Mouse (Mus musculus) liver, embryonic 14.5 days (tissue): ENCODE measurements at regions not wholly inside any gene's neighbourhood (a gene's known extent, or its start where the extent isn't known, plus 50 kb on each side); places are given as distances from the start of the nearest gene placed in this dataset.
A peak's percentile ranks its signal among the peaks of the same experiment; 100 is the strongest.

Experiments
- ATAC-seq: fragments of 200-750 bp; cut with Nextera tagmentation; 2 replicates; pipeline ENCODE4 v1.8.0; 2017; ENCODE audit warnings: moderate number of reproducible peaks, mild to moderate bottlenecking, moderate library complexity; ENCODE audit not compliant: insufficient read depth
- DNase-seq, 3 experiments: peaks; one replicate each; pipeline ENCODE4 v3.0.0-alpha.2; 2012 to 2013; ENCODE audit warnings: low read depth in 3 of 3, low spot score in 3 of 3
- H3K27ac ChIP-seq: fragments of 300-500 bp; sonication (generic); 2 replicates; pipeline ENCODE4 v1.5.1; 2014; ENCODE audit warnings: moderate library complexity, mild to moderate bottlenecking, control low read depth, inconsistent platforms
- H3K27me3 ChIP-seq: fragments of 300-500 bp; sonication (generic); 2 replicates; pipeline ENCODE4 v1.6.1; 2014; ENCODE audit warnings: mild to moderate bottlenecking, low read length, moderate library complexity; ENCODE audit not compliant: control insufficient read depth, insufficient read depth
- H3K36me3 ChIP-seq: fragments of 300-500 bp; sonication (generic); replicated peaks from 2 replicates; pipeline ENCODE4 v1.6.1; 2014; ENCODE audit warnings: low read depth; ENCODE audit not compliant: control insufficient read depth, insufficient read depth
- H3K4me1 ChIP-seq, 2 experiments: fragments of 200-500 bp in 1 of 2; fragments of 300-500 bp in 1 of 2; sonication (generic) in 1 of 2; replicated peaks; 2 replicates each; pipeline ENCODE4 v1.6.1; 2012 to 2014; ENCODE audit warnings: antibody characterized with exemption in 1 of 2, inconsistent platforms in 1 of 2, low read length in 1 of 2; ENCODE audit not compliant: control insufficient read depth in 2 of 2, insufficient read depth in 2 of 2
- H3K4me2 ChIP-seq: fragments of 300-500 bp; sonication (generic); 2 replicates; pipeline ENCODE4 v1.6.1; 2014; ENCODE audit warnings: low read depth, mild to moderate bottlenecking, control low read depth, moderate library complexity
- H3K4me3 ChIP-seq, 2 experiments: fragments of 200-500 bp in 1 of 2; fragments of 300-500 bp in 1 of 2; sonication (generic) in 1 of 2; 2 replicates each; pipeline ENCODE4 v1.5.1; 2012 to 2014; ENCODE audit warnings: low read depth in 2 of 2, low read length in 2 of 2, mild to moderate bottlenecking in 2 of 2, control low read depth in 1 of 2, inconsistent platforms in 1 of 2, moderate library complexity in 1 of 2; ENCODE audit not compliant: insufficient read depth in 1 of 2
- H3K9ac ChIP-seq: fragments of 300-500 bp; sonication (generic); replicated peaks from 2 replicates; pipeline ENCODE4 v1.6.1; 2014; ENCODE audit warnings: mild to moderate bottlenecking, control low read depth, moderate library complexity
- H3K9me3 ChIP-seq: fragments of 300-500 bp; sonication (generic); 2 replicates; pipeline ENCODE4 v1.6.1; 2016; ENCODE audit warnings: low read length, mixed read lengths; ENCODE audit not compliant: control insufficient read depth
- CTCF ChIP-seq: IDR thresholded peaks from 2 replicates; pipeline ENCODE4 v1.5.1; 2016; ENCODE audit warnings: antibody characterized with exemption, low read depth, control low read depth
- EP300 ChIP-seq: IDR thresholded peaks from 2 replicates; pipeline ENCODE4 v1.6.1; 2016; ENCODE audit warnings: antibody characterized with exemption, low read depth
- WGBS: fragments of 180-500 bp; shearing (Covaris S2); extraction: QIAGEN DNeasy Blood & Tissue Kit; methylation state at CpG from one replicate; pipeline ENCODE4 v1.1.7; 2014; ENCODE audit not compliant: insufficient replicate concordance; 5-methylcytosine and 5-hydroxymethylcytosine counted together

DNA sequence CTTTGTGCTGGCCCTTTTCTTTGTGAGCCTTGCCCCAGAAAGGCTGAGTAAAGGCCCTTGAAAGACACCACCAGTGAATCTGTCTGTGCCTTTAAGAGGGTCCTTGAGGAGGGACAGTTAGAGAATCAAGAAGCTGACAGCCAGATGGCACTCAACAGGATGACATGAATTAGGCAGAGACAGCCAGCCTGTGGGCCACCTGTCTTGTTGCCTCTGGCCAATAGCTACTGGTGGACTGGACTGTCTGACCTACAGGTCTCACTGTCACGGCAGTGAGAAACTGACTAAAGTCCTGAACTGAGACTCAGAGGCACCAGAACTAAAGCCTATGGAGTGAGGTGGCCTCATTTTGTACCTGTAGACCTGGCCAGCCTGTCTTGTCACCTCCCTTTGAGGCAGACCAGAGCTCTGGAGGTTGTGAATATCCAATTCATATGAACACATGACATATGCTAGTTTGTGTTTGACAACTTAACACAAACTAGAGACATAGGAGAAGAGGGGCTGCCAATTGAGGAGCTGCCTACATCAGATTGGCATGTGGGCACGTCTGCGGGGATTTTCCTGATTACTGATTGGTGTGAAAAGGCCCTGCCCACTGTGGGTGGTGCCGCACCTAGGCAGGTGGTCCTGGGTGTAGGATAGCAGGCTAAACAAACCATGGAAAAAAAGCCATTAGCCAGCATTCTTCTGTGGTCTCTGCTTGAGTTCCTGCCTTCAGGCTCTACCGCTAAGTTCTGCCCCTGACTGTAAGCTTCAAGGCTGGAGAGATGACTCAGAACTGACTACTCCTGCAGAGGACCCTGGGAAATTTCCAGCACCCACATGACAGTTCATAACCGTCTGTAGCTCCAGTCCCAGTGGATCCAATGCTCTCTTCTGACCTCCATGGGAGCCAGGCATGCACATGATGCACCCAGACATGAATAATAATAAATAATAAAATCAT, 100.1 kb upstream of the Bod1 start:
- H3K27me3 ChIP-seq: no peaks in the 10 kb centered on the region
- TF ChIP-seq CTCF: no peak
- no peak for TF ChIP-seq EP300
- H3K9ac ChIP-seq: peak overlapping the region; percentile 69
- H3K4me3 ChIP-seq: no peak overlapping the region
- H3K4me1 ChIP-seq: peaks cover 36 to 42% of the 10 kb centered on the region in 2 experiments
- WGBS: 83% methylated on average over 6 of the region's 6 CpGs
- H3K4me2 ChIP-seq: no peak overlapping the region
- peaks cover 3% of the 10 kb centered on the region; the same call in 1 of the 2 replicates for H3K9me3 ChIP-seq
- ATAC-seq (no peak), DNase-seq (no peak)
- peak overlapping the region; percentile 97 for H3K27ac ChIP-seq
- H3K36me3 ChIP-seq: no peaks in the 10 kb centered on the region

DNA sequence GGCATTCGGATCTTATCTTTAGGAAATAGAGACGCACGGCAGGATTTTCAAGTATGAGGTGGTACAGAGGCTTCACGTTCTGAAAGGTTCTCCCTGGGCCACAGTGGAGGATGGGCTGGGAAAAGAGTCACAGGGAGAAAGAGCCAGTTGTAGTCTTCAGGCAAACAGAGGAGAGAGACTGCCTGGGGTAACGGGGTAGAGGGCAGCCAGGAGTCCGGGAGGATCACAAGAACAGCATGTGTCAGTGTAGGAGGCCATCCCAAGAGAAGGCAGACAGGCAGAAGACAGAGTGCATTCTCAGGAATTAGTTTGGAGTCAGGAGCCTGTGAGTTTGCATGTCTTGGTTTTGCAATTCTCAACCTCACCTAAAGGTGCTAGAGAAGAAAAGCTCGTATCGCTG, 94.5 kb upstream of the Cpeb4 start:
- no peak overlapping the region for H3K9ac ChIP-seq
- no peak overlapping the region for H3K27ac ChIP-seq
- ATAC-seq: no peak

DNA sequence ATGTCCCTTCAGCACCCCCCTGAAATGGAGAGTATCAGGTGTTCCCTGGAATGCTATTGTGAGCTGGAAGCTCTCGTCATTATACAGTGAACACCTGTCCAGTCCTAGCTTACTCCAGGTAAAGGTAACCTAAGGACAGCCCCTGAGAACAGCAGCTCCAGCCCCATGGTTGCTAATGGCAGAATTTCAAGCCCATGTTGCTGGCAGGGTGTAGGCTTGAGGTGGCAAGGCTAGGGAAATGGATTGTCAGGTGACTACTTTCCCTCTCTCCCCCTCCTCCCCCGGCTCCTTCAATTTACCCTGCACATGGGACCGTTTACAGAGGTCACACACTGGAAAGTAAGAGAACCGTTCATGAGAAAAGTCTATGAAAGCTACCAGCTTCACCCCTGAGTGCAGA, 93.2 kb upstream of the Cpeb4 start:
- TF ChIP-seq CTCF (no peak), EP300 (no peak)
- ATAC-seq: no peak
- H3K27ac ChIP-seq: no peak overlapping the region

More for the DNA sequence above, 94.5 kb upstream of the Cpeb4 start:
- no peaks in the 10 kb centered on the region for H3K36me3 ChIP-seq
- H3K4me3 ChIP-seq: no peak overlapping the region
- H3K9me3 ChIP-seq: peaks cover 3% of the 10 kb centered on the region; the same call in 1 of the 2 replicates
- H3K27me3 ChIP-seq: no peaks in the 10 kb centered on the region
- peaks cover 22 to 31% of the 10 kb centered on the region in 2 experiments for H3K4me1 ChIP-seq
- no peak overlapping the region for H3K4me2 ChIP-seq
- 81% methylated on average over 8 of the region's 8 CpGs for WGBS
- no peak for DNase-seq
- TF ChIP-seq EP300: no peak
- TF ChIP-seq CTCF: no peak

DNA sequence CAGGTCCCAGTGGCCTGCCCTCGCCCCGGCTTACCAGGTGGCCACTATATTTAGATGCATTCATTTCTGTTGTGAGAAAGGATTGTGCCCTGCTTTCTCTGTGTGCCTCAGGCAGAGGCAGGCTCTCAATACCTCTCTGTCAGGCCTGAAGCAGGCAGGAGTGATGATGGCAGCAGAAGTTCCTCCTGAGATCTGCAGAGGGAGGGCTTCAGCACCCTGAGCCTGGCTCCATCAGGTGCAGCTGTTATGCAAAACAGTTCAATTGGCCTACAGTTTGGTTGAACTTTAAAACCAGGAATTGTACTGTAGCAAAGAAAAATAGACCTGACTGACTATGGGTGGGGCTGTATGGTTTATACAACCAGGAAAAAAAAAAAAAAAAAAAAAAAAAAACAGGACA, 92.7 kb upstream of the Cpeb4 start:
- no peak for DNase-seq
- H3K27me3 ChIP-seq: no peaks in the 10 kb centered on the region
- ATAC-seq: no peak
- no peaks in the 10 kb centered on the region for H3K9me3 ChIP-seq
- H3K4me2 ChIP-seq: no peak overlapping the region
- no peak overlapping the region for H3K9ac ChIP-seq
- 92% methylated on average over 2 of the region's 2 CpGs for WGBS
- no peak overlapping the region for H3K27ac ChIP-seq
- peak; percentile 33; the same call in 1 of the 2 replicates for TF ChIP-seq CTCF
- TF ChIP-seq EP300: no peak
- H3K4me3 ChIP-seq: no peak overlapping the region
- H3K36me3 ChIP-seq: no peaks in the 10 kb centered on the region
- peaks cover 21 to 31% of the 10 kb centered on the region in 2 experiments for H3K4me1 ChIP-seq

More for the DNA sequence above, 93.2 kb upstream of the Cpeb4 start:
- no peak overlapping the region for H3K9ac ChIP-seq
- H3K4me1 ChIP-seq: peaks cover 21 to 31% of the 10 kb centered on the region in 2 experiments
- H3K4me3 ChIP-seq: no peak overlapping the region
- no peaks in the 10 kb centered on the region for H3K27me3 ChIP-seq
- DNase-seq: no peak
- no peaks in the 10 kb centered on the region for H3K36me3 ChIP-seq
- H3K9me3 ChIP-seq: no peaks in the 10 kb centered on the region
- no peak overlapping the region for H3K4me2 ChIP-seq
- WGBS: 74% methylated on average over 4 of the region's 4 CpGs

DNA sequence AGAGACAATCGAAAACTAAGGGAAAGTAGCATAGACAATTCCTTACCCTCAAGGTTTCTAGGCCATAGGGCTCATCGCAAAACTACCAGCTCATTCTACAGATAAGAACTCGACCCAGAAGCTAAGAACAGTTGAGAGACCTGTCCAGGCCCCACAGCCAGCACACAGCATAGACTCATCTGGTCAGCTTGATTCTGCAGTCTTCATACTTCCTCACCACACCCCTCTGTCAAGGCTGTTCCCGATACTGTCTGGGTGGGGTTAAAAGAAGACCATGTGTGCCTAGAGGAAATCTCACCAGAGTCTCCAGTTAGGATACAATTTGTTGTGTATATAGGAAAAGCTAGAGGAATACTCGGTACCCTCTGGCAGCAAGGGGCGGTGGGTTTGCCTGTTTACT, 91.0 kb upstream of the Cpeb4 start:
- Histone ChIP-seq H3K4me2 (peak overlapping the region; percentile 58), H3K9me3 (no peaks in the 10 kb centered on the region), H3K27ac (peak overlapping the region; percentile 86), H3K27me3 (no peaks in the 10 kb centered on the region), H3K36me3 (no peaks in the 10 kb centered on the region), H3K9ac (peak overlapping the region; percentile 48), H3K4me1 (peaks cover 21 to 31% of the 10 kb centered on the region in 2 experiments), H3K4me3 (peak overlapping the region in 1 of 2 experiments; percentile 22; a peak in 1 of 4 replicates)
- WGBS: 46% methylated on average over 6 of the region's 6 CpGs
- TF ChIP-seq EP300 (peak; percentile 61), CTCF (no peak)
- peak; percentile 63 to 70 (median 68) for DNase-seq
- ATAC-seq: peak; percentile 98
